9 mouse cellular contexts compared by ENCODE assay signal in genomic region chr11:3503755-3504693, GRCm38 (mm10). TPM values are rescaled to one million over a fixed set of nuclear protein-coding genes. Genes with fewer than 3 reads are reported as not detected.
DNase-seq lines count a peak whose midpoint lies in the region; ATAC-seq lines count a peak whose summit lies in the region.
"Had no signal": no experiment of that assay in that cellular context is flagged by ENCODE, and none has a peak within 500 bp of the region (broad histone marks: within the 10 kb centered on the region; RNA-seq: fewer than 3 reads in every experiment).

No protein-coding gene starts in this region.

- no peak overlapping the region for H3K4me3 ChIP-seq in hindbrain, embryonic 12.5 days
- H3K4me3 ChIP-seq in hindbrain, embryonic 11.5 days (ENCODE audit: low read depth, low read length): no peak overlapping the region
- no peak overlapping the region for H3K4me3 ChIP-seq in neural tube, embryonic 12.5 days
- H3K4me3 ChIP-seq: erythroblast, embryonic 14.5 days had no signal

- H3K9ac ChIP-seq in hindbrain, embryonic 12.5 days: no peak overlapping the region
- no peak overlapping the region for H3K9ac ChIP-seq in hindbrain, embryonic 11.5 days (ENCODE audit: low read depth, low read length)
- H3K9ac ChIP-seq in neural tube, embryonic 12.5 days: no peak overlapping the region

- H3K4me1 ChIP-seq in hindbrain, embryonic 12.5 days: 0 out of 2 replicates have a peak, but pooled peaks cover 3% of the 10 kb centered on the region
- H3K4me1 ChIP-seq in hindbrain, embryonic 11.5 days (replicated peaks; ENCODE audit: control insufficient read depth, insufficient read depth, low read length): no peaks in the 10 kb centered on the region
- no peaks in the 10 kb centered on the region; the same call in 1 of the 2 replicates for H3K4me1 ChIP-seq in neural tube, embryonic 12.5 days

- H3K27ac ChIP-seq in hindbrain, embryonic 12.5 days: no peak overlapping the region
- no peak overlapping the region for H3K27ac ChIP-seq in hindbrain, embryonic 11.5 days (ENCODE audit: low read depth, low read length)
- no peak overlapping the region for H3K27ac ChIP-seq in neural tube, embryonic 12.5 days

- no peaks in the 10 kb centered on the region for H3K36me3 ChIP-seq in hindbrain, embryonic 12.5 days
- H3K36me3 ChIP-seq in hindbrain, embryonic 11.5 days (ENCODE audit: control insufficient read depth, insufficient read depth, low read length): no peaks in the 10 kb centered on the region
- H3K36me3 ChIP-seq in neural tube, embryonic 12.5 days: no peaks in the 10 kb centered on the region

- H3K27me3 ChIP-seq in hindbrain, embryonic 12.5 days: peaks cover 4% of the 10 kb centered on the region; the same call in 1 of the 2 replicates
- H3K27me3 ChIP-seq in hindbrain, embryonic 11.5 days (ENCODE audit: control insufficient read depth, insufficient read depth, low read length): no peaks in the 10 kb centered on the region
- no peaks in the 10 kb centered on the region for H3K27me3 ChIP-seq in neural tube, embryonic 12.5 days (replicated peaks)

- peak; percentile 58 for DNase-seq in cerebellum, adult 11-12 months
- DNase-seq in hindbrain, embryonic 11.5 days (ENCODE audit: low spot score): no peak
- no peak for DNase-seq in neural tube, embryonic 10.5 days (ENCODE audit: extremely low spot score, low spot score)
- DNase-seq in retina, embryonic 14.5 days (ENCODE audit: low spot score): no peak

- H3K4me2 ChIP-seq in hindbrain, embryonic 12.5 days (replicated peaks): peak overlapping the region; percentile 19; the same call in 1 of the 2 replicates
- no peak overlapping the region for H3K4me2 ChIP-seq in hindbrain, embryonic 11.5 days (replicated peaks; ENCODE audit: low read depth, low read length)
- 0 out of 2 replicates have a peak overlapping the region, but pooled peaks have one; percentile 27 for H3K4me2 ChIP-seq in neural tube, embryonic 12.5 days (replicated peaks)

- no peaks in the 10 kb centered on the region for H3K9me3 ChIP-seq in hindbrain, embryonic 12.5 days (replicated peaks)
- H3K9me3 ChIP-seq in hindbrain, embryonic 11.5 days (ENCODE audit: control insufficient read depth, low read length): no peaks in the 10 kb centered on the region
- H3K9me3 ChIP-seq in neural tube, embryonic 12.5 days: no peaks in the 10 kb centered on the region

- ATAC-seq in cerebellum, adult (ENCODE audit: insufficient number of reproducible peaks, low FRiP score, low TSS enrichment): no peak
- ATAC-seq in hindbrain, embryonic 12.5 days (ENCODE audit: low FRiP score): no peak
- no peak for ATAC-seq in hindbrain, embryonic 11.5 days (ENCODE audit: low FRiP score)
- ATAC-seq in neural tube, embryonic 12.5 days (ENCODE audit: low FRiP score, low read depth): no peak
- ATAC-seq in megakaryocyte-erythroid progenitor cell, adult 5-6 weeks (replicated peaks; ENCODE audit: low FRiP score, low TSS enrichment, poor library complexity, severe bottlenecking): no peak

- 72% methylated on average over 11 of the region's 11 CpGs for WGBS in hindbrain, embryonic 12.5 days
- 68% methylated on average over 11 of the region's 11 CpGs for WGBS in hindbrain, embryonic 11.5 days
- 74% methylated on average over 11 of the region's 11 CpGs for WGBS in neural tube, embryonic 12.5 days

RNA-seq across cellular contexts. Expression of gene Inpp5j, which starts 0.6 kb away (rescaled TPM):
- polyA plus RNA-seq in hindbrain, embryonic 12.5 days (2016; fragmentation: Nextera tagmentation; extraction: Ambion mirVana): 0.73 and 1.2 TPM in 2 replicates
- 0.09 and 0.29 TPM in 2 replicates for polyA plus RNA-seq in hindbrain, embryonic 11.5 days (2014; fragmentation: Nextera tagmentation; extraction: Ambion mirVana)
- 1.2 and 1.3 TPM in 2 replicates for polyA plus RNA-seq in neural tube, embryonic 12.5 days (2016; fragmentation: Nextera tagmentation; extraction: Ambion mirVana)
- total RNA-seq in megakaryocyte-erythroid progenitor cell, adult 5-6 weeks (2014; fragmentation: Nextera tagmentation): 0.37 TPM in 1 of 2 replicates, not detected in the other
- not detected in 2 replicates for total RNA-seq in megakaryocyte-erythroid progenitor cell, adult 5-6 weeks (2017)
- polyA plus RNA-seq: erythroblast, embryonic 14.5 days had no signal

RNA-seq across cellular contexts. Expression of gene Selenom, which starts 10.5 kb away (rescaled TPM):
- polyA plus RNA-seq in hindbrain, embryonic 12.5 days (2016; fragmentation: Nextera tagmentation; extraction: Ambion mirVana): 78.0 and 83.6 TPM in 2 replicates
- polyA plus RNA-seq in hindbrain, embryonic 11.5 days (2014; fragmentation: Nextera tagmentation; extraction: Ambion mirVana): 66.5 and 67.4 TPM in 2 replicates
- 61.8 and 69.1 TPM in 2 replicates for polyA plus RNA-seq in neural tube, embryonic 12.5 days (2016; fragmentation: Nextera tagmentation; extraction: Ambion mirVana)
- total RNA-seq in megakaryocyte-erythroid progenitor cell, adult 5-6 weeks (2014; fragmentation: Nextera tagmentation): not detected in 2 replicates
- total RNA-seq in megakaryocyte-erythroid progenitor cell, adult 5-6 weeks (2017): not detected in 2 replicates

RNA-seq across cellular contexts. Expression of gene Pla2g3, which starts 15.9 kb away (rescaled TPM):
- 0.81 and 1.2 TPM in 2 replicates for polyA plus RNA-seq in hindbrain, embryonic 12.5 days (2016; fragmentation: Nextera tagmentation; extraction: Ambion mirVana)
- polyA plus RNA-seq in hindbrain, embryonic 11.5 days (2014; fragmentation: Nextera tagmentation; extraction: Ambion mirVana): 0.60 and 0.86 TPM in 2 replicates
- polyA plus RNA-seq in neural tube, embryonic 12.5 days (2016; fragmentation: Nextera tagmentation; extraction: Ambion mirVana): 1.0 and 1.3 TPM in 2 replicates
- total RNA-seq in megakaryocyte-erythroid progenitor cell, adult 5-6 weeks (2014; fragmentation: Nextera tagmentation): 0.12 TPM in 1 of 2 replicates, not detected in the other
- 0.28 TPM in 1 of 2 replicates, not detected in the other for total RNA-seq in megakaryocyte-erythroid progenitor cell, adult 5-6 weeks (2017)
- polyA plus RNA-seq: erythroblast, embryonic 14.5 days had no signal

RNA-seq across cellular contexts. Expression of gene Smtn, which starts 36.4 kb away (rescaled TPM):
- polyA plus RNA-seq in hindbrain, embryonic 12.5 days (2016; fragmentation: Nextera tagmentation; extraction: Ambion mirVana): 42.2 TPM in 2 replicates
- 27.0 and 27.5 TPM in 2 replicates for polyA plus RNA-seq in hindbrain, embryonic 11.5 days (2014; fragmentation: Nextera tagmentation; extraction: Ambion mirVana)
- 34.3 and 37.9 TPM in 2 replicates for polyA plus RNA-seq in neural tube, embryonic 12.5 days (2016; fragmentation: Nextera tagmentation; extraction: Ambion mirVana)
- 3.3 and 4.1 TPM in 2 replicates for total RNA-seq in megakaryocyte-erythroid progenitor cell, adult 5-6 weeks (2014; fragmentation: Nextera tagmentation)
- 0.30 and 1.3 TPM in 2 replicates for total RNA-seq in megakaryocyte-erythroid progenitor cell, adult 5-6 weeks (2017)

RNA-seq across cellular contexts. Expression of gene Rnf185, which starts 51.9 kb away (rescaled TPM):
- 38.5 and 43.0 TPM in 2 replicates for polyA plus RNA-seq in hindbrain, embryonic 12.5 days (2016; fragmentation: Nextera tagmentation; extraction: Ambion mirVana)
- 51.4 and 52.3 TPM in 2 replicates for polyA plus RNA-seq in hindbrain, embryonic 11.5 days (2014; fragmentation: Nextera tagmentation; extraction: Ambion mirVana)
- 40.7 and 43.9 TPM in 2 replicates for polyA plus RNA-seq in neural tube, embryonic 12.5 days (2016; fragmentation: Nextera tagmentation; extraction: Ambion mirVana)
- 7.1 and 8.4 TPM in 2 replicates for total RNA-seq in megakaryocyte-erythroid progenitor cell, adult 5-6 weeks (2014; fragmentation: Nextera tagmentation)
- total RNA-seq in megakaryocyte-erythroid progenitor cell, adult 5-6 weeks (2017): 3.0 and 4.6 TPM in 2 replicates
